Mouse (Mus musculus) embryonic fibroblast, embryonic 13.5 days (primary cell): Measurements from ENCODE around the gene Sbno2.
A peak's percentile ranks its signal among the peaks of the same experiment; 100 is the strongest.

Source experiments
- CTCF ChIP-seq: IDR thresholded peaks from 2 replicates; pipeline ENCODE4 v1.5.1; 2011; ENCODE audit warnings: mild to moderate bottlenecking, control low read depth, low read length, moderate library complexity, borderline replicate concordance; ENCODE audit not compliant: insufficient read depth
- POLR2A ChIP-seq: IDR thresholded peaks from 2 replicates; pipeline ENCODE4 v1.6.1; 2011; ENCODE audit warnings: low read depth, mild to moderate bottlenecking, control low read depth, low read length, moderate library complexity

DNA sequence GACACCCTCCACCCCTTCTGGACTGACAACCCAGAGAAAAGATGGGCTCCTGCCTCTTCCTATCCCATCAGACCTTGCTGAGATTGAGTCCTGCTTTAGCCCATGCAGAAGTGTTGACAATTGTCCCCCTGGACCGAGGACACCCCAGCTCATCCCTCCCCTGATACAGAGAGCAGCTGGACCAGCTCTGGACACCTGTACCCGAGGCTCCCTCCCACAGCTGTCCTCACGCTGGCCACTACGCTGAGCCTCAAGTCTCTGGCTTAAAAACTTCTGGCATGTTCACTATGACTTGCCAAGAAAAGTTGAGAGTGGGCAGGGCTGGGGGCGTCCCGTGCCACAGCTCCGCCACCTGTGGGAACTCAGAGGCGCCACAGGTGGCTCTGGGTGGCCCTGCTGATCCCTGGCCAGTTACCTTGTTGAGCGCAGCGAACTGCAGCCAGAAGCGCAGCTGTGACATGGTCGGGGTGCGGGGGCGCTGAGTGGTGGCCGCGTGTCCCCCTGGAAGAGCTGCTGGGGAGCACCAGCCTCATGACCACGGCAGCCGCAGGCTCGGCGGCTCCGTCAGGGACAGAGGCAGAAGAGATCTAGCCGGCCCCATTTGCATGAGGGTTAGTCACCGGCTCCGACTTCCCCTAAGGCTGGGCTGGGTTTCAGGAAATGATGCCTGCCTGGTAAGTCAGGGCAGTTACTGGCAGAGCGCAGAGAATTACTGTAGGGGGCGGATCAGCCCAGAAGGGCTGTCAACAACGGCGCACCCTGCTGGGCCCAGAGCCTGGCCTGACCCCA is 30.4 kb downstream of the Sbno2 start:
- peak; percentile 90 for TF ChIP-seq POLR2A
- TF ChIP-seq CTCF = 0 out of 2 replicates have a peak, but pooled peaks have one; percentile 1
